Mouse (Mus musculus): Measurements from ENCODE around the gene Cd109. TPM values are rescaled to one million over a fixed set of nuclear protein-coding genes. Genes with fewer than 3 reads are reported as not detected.

Gene Cd109
- polyA plus RNA-seq, 1 experiment from 2014 or later: 2.1 TPM

DNA sequence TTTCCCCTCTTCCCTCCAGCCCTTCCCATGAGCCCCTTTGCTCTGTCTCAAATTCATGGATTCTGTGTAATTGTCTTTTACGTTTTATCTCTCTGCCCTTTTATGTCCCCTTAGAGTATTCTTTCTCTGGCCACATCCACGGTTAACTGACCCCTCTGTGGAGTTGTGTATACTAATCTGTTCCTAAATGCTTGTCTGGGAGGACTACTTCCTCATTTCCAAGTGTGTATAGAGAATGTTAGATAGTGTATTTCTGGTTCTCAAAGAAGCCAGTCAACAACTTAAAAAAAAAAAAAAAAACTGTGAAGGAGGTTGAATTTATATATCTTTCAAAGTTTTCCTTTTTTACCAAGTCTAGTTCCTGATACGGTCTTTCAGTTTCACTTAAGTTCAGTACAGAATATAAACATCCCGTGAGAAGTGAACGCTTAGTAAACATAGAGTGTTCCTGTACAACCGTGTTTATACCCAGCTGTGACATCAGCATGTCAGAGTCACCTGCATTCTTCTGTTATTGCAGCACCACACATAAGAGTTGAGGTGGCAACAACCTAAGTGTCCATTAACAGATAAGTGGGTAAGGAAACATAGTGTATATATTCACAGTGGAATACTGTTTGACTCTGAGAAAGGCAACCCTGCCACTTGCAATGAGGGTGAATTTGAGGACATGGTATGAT lies 16.5 kb downstream of the Cd109 start:
- Histone ChIP-seq H3K27ac (ENCODE audit: low read depth, low read length) (no peak overlapping the region), H3K9ac (ENCODE audit: low read depth, low read length) (no peak overlapping the region), H3K9me3 (ENCODE audit: control insufficient read depth) (no peaks in the 10 kb centered on the region), H3K36me3 (ENCODE audit: control insufficient read depth, insufficient read depth) (no peaks in the 10 kb centered on the region), H3K27me3 (replicated peaks; ENCODE audit: control insufficient read depth, insufficient read depth, low read length) (no peaks in the 10 kb centered on the region), H3K4me2 (replicated peaks; ENCODE audit: low read depth) (no peak overlapping the region), H3K4me3 (ENCODE audit: low read depth, low read length) (no peak overlapping the region), H3K4me1 (replicated peaks; ENCODE audit: control insufficient read depth, insufficient read depth, low read length) (no peaks in the 10 kb centered on the region)
- no peak for TF ChIP-seq CTCF (IDR thresholded peaks at IDR 0.05; ENCODE audit: low read depth)
- no peak for ATAC-seq
- 45% methylated on average over 6 of the region's 6 CpGs for WGBS

DNA sequence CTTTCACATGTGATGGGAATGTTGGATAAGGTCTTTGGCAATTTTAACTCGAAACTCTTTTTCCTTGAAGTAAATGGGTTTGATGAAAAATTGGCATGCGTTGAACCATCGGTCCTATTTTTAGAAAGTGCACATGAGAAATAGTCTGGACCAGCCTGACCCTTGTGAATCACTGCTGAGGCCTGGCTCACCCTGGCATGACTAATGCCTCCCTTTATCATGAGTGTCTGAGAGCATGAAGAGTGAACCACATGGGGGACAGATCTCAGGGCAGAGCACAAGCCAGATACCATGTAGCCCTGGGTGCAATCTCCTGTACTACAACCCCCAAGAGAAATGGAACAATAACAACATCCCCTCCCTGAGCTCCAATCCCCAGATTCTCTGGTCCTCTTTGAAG lies 18.6 kb downstream of the Cd109 start:
- no peaks in the 10 kb centered on the region for H3K9me3 ChIP-seq (ENCODE audit: control insufficient read depth)
- H3K9ac ChIP-seq (ENCODE audit: low read depth, low read length): no peak overlapping the region
- no peaks in the 10 kb centered on the region for H3K36me3 ChIP-seq (ENCODE audit: control insufficient read depth, insufficient read depth)
- no peak overlapping the region for H3K27ac ChIP-seq (ENCODE audit: low read depth, low read length)
- no peaks in the 10 kb centered on the region for H3K27me3 ChIP-seq (replicated peaks; ENCODE audit: control insufficient read depth, insufficient read depth, low read length)
- H3K4me2 ChIP-seq (replicated peaks; ENCODE audit: low read depth): no peak overlapping the region
- no peak for ATAC-seq
- H3K4me1 ChIP-seq (replicated peaks; ENCODE audit: control insufficient read depth, insufficient read depth, low read length): no peaks in the 10 kb centered on the region
- TF ChIP-seq CTCF (IDR thresholded peaks at IDR 0.05; ENCODE audit: low read depth): no peak
- H3K4me3 ChIP-seq (ENCODE audit: low read depth, low read length): no peak overlapping the region
- 90% methylated on average over 3 of the region's 3 CpGs for WGBS

DNA sequence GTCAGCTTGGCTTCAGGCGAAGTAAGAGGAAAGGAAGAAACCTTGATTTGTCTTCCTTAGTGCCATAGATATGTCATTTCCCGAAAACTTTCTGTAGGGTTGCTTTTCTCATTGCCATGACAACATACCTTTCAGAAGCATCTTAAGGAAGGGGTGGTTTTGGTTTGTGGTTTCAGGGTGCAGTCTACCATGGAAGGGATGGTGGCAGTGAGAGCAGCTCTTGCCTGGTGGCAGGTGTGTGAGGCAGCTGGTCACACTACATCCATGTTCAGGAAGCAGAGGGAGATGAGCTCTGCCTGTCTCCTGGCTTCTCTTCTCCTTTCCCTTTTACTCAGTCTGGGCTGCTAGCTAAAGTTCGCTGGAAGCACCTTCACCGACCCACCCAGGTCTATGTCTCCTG lies 26.0 kb downstream of the Cd109 start:
- WGBS: 80% methylated on average over 4 of the region's 4 CpGs
- H3K27me3 ChIP-seq (replicated peaks; ENCODE audit: control insufficient read depth, insufficient read depth, low read length): no peaks in the 10 kb centered on the region
- TF ChIP-seq CTCF (IDR thresholded peaks at IDR 0.05; ENCODE audit: low read depth): no peak
- H3K4me1 ChIP-seq (replicated peaks; ENCODE audit: control insufficient read depth, insufficient read depth, low read length): no peaks in the 10 kb centered on the region
- no peak overlapping the region for H3K9ac ChIP-seq (ENCODE audit: low read depth, low read length)
- no peaks in the 10 kb centered on the region for H3K36me3 ChIP-seq (ENCODE audit: control insufficient read depth, insufficient read depth)
- H3K27ac ChIP-seq (ENCODE audit: low read depth, low read length): no peak overlapping the region
- ATAC-seq: no peak
- no peak overlapping the region for H3K4me3 ChIP-seq (ENCODE audit: low read depth, low read length)
- H3K4me2 ChIP-seq (replicated peaks; ENCODE audit: low read depth): no peak overlapping the region
- H3K9me3 ChIP-seq (ENCODE audit: control insufficient read depth): no peaks in the 10 kb centered on the region

DNA sequence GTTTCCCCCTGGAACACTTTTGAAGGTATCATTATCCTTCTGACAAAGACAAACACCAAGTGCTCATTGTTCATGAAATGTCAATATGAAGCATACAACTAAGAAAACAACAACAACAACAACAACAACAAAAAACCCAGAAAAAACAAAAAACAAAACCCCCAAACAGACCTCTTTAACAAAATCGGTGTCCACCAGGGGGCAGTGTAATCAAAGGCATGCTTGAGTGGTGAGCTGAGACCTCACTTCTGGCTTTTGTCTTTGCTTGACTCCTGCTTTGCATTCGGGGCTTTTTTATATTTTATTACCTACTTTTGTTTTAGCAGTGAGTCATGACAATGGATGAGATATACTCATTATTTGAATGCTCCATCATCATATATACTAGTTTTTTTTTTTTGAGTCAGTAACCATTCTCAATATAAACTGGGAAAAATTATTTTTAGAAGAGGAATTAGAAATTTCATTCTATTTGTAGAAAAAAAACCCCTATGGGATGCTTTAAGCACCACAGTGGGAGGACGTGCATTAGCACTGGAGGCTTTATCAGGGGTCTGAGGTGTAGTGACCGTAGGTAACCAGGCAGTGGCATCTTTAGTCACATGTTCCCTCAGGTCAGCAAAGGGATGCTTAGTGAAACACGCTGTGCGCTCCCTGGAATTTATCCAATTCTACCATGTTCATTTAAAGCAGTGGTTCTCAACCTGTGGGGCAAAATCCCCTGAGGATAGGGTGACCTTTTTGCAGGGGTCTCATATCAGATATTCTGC lies 30.8 kb downstream of the Cd109 start:
- no peaks in the 10 kb centered on the region for H3K9me3 ChIP-seq (ENCODE audit: control insufficient read depth)
- H3K4me3 ChIP-seq (ENCODE audit: low read depth, low read length): no peak overlapping the region
- WGBS: 41% methylated on average over 6 of the region's 6 CpGs
- H3K36me3 ChIP-seq (ENCODE audit: control insufficient read depth, insufficient read depth): no peaks in the 10 kb centered on the region
- H3K9ac ChIP-seq (ENCODE audit: low read depth, low read length): no peak overlapping the region
- ATAC-seq: no peak
- no peaks in the 10 kb centered on the region for H3K27me3 ChIP-seq (replicated peaks; ENCODE audit: control insufficient read depth, insufficient read depth, low read length)
- no peaks in the 10 kb centered on the region for H3K4me1 ChIP-seq (replicated peaks; ENCODE audit: control insufficient read depth, insufficient read depth, low read length)
- H3K4me2 ChIP-seq (replicated peaks; ENCODE audit: low read depth): no peak overlapping the region
- no peak overlapping the region for H3K27ac ChIP-seq (ENCODE audit: low read depth, low read length)
- TF ChIP-seq CTCF (IDR thresholded peaks at IDR 0.05; ENCODE audit: low read depth): peak; percentile 83

DNA sequence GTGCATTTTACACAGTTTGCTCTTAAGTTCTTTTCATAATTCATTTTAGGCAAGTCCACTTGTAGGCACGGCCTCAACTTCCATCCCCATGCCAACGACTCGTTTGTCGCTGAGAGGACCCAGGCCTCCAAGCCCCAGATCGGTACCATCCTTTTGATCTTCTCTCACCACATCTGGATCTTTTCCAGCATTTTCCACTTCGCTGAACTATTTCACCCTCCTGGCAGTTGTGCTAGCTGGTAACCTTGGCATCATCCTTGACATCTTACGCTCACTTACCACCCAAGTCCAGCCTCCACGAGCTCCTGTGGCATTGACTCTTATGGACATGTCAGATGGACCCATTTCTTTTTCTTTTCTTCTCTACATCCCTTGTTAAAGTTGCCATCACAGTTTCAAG lies 33.3 kb downstream of the Cd109 start:
- H3K27me3 ChIP-seq (replicated peaks; ENCODE audit: control insufficient read depth, insufficient read depth, low read length): no peaks in the 10 kb centered on the region
- H3K9ac ChIP-seq (ENCODE audit: low read depth, low read length): no peak overlapping the region
- no peak overlapping the region for H3K27ac ChIP-seq (ENCODE audit: low read depth, low read length)
- WGBS: 76% methylated on average over 8 of the region's 8 CpGs
- H3K36me3 ChIP-seq (ENCODE audit: control insufficient read depth, insufficient read depth): no peaks in the 10 kb centered on the region
- H3K4me3 ChIP-seq (ENCODE audit: low read depth, low read length): no peak overlapping the region
- H3K9me3 ChIP-seq (ENCODE audit: control insufficient read depth): no peaks in the 10 kb centered on the region
- no peak for TF ChIP-seq CTCF (IDR thresholded peaks at IDR 0.05; ENCODE audit: low read depth)
- H3K4me1 ChIP-seq (replicated peaks; ENCODE audit: control insufficient read depth, insufficient read depth, low read length): no peaks in the 10 kb centered on the region
- no peak for ATAC-seq
- H3K4me2 ChIP-seq (replicated peaks; ENCODE audit: low read depth): no peak overlapping the region

DNA sequence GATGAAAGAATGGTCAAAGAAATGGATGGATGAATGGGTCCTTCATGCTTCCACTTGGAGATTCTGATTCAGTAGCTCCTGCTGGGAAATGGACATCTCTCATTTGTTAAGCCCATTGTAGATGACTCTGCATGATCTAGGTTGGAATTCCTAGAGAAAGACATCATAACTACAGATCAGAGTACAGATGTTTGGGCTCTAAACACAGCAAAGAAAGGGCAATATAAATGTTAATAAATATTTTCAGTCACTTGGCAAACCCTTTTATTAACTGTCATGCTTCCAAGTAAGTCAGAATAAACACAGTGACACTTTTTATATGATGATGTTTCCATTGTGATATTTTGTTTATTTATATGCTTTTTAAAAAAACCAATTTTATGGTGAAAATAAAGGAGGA lies 34.1 kb downstream of the Cd109 start:
- Histone ChIP-seq H3K9me3 (ENCODE audit: control insufficient read depth) (no peaks in the 10 kb centered on the region), H3K27me3 (replicated peaks; ENCODE audit: control insufficient read depth, insufficient read depth, low read length) (no peaks in the 10 kb centered on the region), H3K36me3 (ENCODE audit: control insufficient read depth, insufficient read depth) (no peaks in the 10 kb centered on the region), H3K9ac (ENCODE audit: low read depth, low read length) (no peak overlapping the region), H3K27ac (ENCODE audit: low read depth, low read length) (no peak overlapping the region), H3K4me1 (replicated peaks; ENCODE audit: control insufficient read depth, insufficient read depth, low read length) (no peaks in the 10 kb centered on the region), H3K4me3 (ENCODE audit: low read depth, low read length) (no peak overlapping the region), H3K4me2 (replicated peaks; ENCODE audit: low read depth) (no peak overlapping the region)
- ATAC-seq: no peak
- no peak for TF ChIP-seq CTCF (IDR thresholded peaks at IDR 0.05; ENCODE audit: low read depth)
